Mouse (Mus musculus) E14TG2a.4 (cell line): Measurements from ENCODE around the gene Ggt5.
A peak's percentile ranks its signal among the peaks of the same experiment; 100 is the strongest.

Source experiments
- CTCF ChIP-seq: conservative IDR thresholded peaks from 2 replicates; pipeline ENCODE4 v1.5.1; 2014; ENCODE audit warnings: low read length
- NANOG ChIP-seq: IDR thresholded peaks from 2 replicates; pipeline ENCODE4 v1.6.1; 2014; ENCODE audit warnings: borderline replicate concordance, low read length, mixed read lengths

- TF ChIP-seq CTCF (no peak), NANOG (0 out of 2 replicates have a peak, but pooled peaks have one; percentile 31)
Measured at GRCm38 (mm10) chr10:75649001-75649400, 59.9 kb downstream of the Ggt5 start.
